Mouse (Mus musculus) hematopoietic stem cell, adult 5-6 weeks (primary cell): ENCODE measurements around the gene Slc2a9. TPM values are rescaled to one million over a fixed set of nuclear protein-coding genes. Genes with fewer than 3 reads are reported as not detected.

Experiments used
- ATAC-seq, 2 experiments: fragments of 125-278 bp in 1 of 2; replicated peaks in 1 of 2; 2 replicates each; pipeline ENCODE4 v1.8.0; 2016 to 2017; ENCODE audit warnings: inconsistent platforms in 2 of 2, mild to moderate bottlenecking in 2 of 2, moderate number of reproducible peaks in 2 of 2, low read depth in 1 of 2, moderate TSS enrichment in 1 of 2; ENCODE audit not compliant: low FRiP score in 2 of 2, poor library complexity in 2 of 2, severe bottlenecking in 2 of 2, insufficient read depth in 1 of 2, low TSS enrichment in 1 of 2
- total RNA-seq: library from RNA; stranded (forward); fragments of 172-1452, 232-1000 nt; gene quantifications from 2 replicates; pipeline ENCODE4 v1.2.3, GENCODE M21; 2017

Slc2a9 gene
- total RNA-seq, 1 experiment from 2014 or later: 6.7 TPM

DNA sequence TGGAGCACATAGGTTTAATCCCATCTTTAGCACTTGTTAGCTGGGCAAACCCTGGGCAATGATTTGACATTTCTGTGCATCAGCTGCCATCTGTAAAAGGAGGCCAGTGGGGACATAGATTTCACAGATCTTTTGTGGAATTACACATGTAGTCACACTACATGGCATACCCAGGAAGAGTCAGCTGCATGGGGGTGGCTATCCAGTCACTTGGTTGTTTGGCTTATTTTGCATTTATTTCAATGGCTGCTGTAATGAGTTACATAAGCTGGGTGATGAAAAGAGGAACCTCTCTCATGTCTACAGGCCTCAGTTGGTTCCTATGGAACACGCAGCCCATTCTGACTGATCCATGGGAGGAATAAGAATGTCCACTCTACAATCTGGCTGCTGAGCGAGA is 143.2 kb downstream of the Slc2a9 start:
- ATAC-seq: no peak

GRCm38 (mm10) chr5:38356927-38357326 is 146.0 kb downstream of the Slc2a9 start:
- ATAC-seq: no peak

GRCm38 (mm10) chr5:38350351-38350929 is 152.5 kb downstream of the Slc2a9 start:
- ATAC-seq: no peak

DNA sequence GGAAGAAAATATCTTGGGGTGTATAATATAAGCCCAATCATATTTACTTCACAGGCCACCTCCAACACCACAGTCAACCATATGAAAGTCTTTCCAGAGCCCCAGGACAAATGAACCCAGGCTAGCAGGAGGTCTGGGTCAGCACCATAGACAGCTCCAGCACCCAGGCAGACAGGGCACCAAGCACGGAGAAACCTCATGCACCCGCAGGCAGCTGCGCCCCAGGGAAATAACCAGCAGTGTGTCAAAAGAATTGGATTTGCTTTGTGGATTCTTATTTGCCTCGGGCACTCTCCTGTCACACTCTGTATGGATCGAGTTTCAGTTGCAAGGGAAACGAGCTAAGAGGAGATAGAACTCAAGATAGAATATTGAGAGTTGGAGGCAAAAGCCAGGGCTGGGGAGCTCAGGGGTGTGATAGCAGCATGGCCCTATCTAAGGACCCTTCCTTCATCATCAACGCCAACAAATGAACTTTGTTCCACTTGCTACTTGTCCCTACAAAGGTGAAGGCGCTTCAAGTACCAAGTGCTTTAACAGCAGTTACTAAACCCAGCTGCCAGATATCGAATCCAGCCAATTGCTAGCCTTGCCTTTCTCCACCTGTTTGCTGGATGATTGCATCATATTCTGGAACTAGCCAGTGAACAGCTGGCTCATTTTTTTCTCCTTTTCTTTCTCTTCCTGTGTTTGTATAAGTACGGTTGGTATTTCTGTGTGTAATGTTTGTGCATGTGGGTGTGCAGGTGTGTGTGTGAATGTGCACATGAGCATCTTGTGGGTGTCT is 156.1 kb downstream of the Slc2a9 start:
- ATAC-seq: peak in 1 of 2 experiments; percentile 32; a peak in 1 of 4 replicates

DNA sequence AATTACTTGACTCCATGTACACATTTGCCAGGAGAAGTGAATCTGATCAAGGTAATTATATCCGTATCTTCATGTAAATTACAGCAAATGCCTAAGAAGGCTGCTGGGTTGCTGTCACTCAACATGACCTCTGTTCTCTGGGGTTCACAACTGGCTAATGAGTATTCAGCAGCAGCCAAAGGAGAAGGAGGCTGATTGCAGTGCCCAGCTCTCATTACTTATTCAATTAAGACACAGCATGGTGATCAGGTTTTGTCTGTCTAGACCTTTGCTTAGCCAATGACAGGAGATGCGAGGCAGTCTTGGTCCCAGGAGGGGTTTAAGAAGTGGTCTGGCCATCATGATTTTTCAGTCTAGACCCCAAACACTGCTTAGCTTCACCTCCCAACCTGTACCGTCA is 159.8 kb downstream of the Slc2a9 start:
- ATAC-seq: no peak

- peak in 1 of 2 experiments; percentile 27; a peak in 1 of 4 replicates for ATAC-seq
Observed at GRCm38 (mm10) chr5:38334582-38334981, 168.4 kb downstream of the Slc2a9 start.

DNA sequence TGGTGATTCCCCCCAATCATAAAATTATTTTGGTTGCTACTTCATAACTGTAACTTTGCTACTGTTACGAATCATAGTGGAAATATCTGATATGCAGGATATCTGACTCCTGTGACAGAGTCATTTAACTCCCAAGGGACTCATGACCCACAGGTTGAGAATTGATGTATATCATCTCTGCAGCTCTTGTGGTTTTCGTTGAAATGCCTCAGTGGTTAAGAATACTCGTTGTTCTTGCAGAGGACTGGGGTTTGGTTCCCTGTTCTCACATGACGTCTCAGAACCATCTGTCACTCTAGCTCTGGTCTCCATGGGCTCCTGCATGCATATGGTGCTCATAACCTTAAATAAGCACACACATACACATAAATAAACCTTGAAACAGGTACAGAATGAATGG is 169.6 kb downstream of the Slc2a9 start:
- ATAC-seq: no peak

- 0 out of 4 replicates have a peak, but pooled peaks of 1 of the 2 experiments have one; percentile 22 for ATAC-seq
Observed at GRCm38 (mm10) chr5:38318966-38319786, 183.8 kb downstream of the Slc2a9 start, which contains the start of gene Drd5. Gene Drd5, plus strand, starts transcription at chr5:38319367.

- ATAC-seq: no peak
Observed at GRCm38 (mm10) chr5:38309795-38310194, 193.1 kb downstream of the Slc2a9 start.

- ATAC-seq: peak; percentile 57 to 66; a peak in 3 of 4 replicates
Observed at GRCm38 (mm10) chr5:38308873-38309272, 194.1 kb downstream of the Slc2a9 start.

GRCm38 (mm10) chr5:38307255-38308101 is 195.5 kb downstream of the Slc2a9 start:
- peak; percentile 86 to 90 for ATAC-seq

GRCm38 (mm10) chr5:38305241-38305640 is 197.7 kb downstream of the Slc2a9 start:
- no peak for ATAC-seq

DNA sequence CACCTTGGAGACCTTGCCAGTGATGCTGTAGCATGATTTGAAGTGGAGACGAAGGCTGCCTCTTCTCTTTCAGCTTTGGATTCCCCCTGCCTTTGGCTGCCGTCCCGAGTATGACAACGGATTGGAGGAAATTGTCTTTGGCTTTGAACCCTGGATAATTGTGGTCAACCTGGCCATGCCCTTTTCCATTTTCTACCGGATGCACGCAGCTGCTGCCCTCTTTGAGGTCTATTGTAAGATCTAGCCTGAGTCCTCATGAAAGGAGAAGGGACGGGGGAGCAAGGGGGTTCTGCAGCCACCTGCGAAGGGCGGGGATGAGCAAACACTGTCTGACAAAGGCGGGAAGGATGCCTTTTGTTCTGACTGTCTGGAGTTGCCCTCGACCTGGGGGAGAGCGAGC is 200.3 kb downstream of the Slc2a9 start:
- no peak for ATAC-seq

DNA sequence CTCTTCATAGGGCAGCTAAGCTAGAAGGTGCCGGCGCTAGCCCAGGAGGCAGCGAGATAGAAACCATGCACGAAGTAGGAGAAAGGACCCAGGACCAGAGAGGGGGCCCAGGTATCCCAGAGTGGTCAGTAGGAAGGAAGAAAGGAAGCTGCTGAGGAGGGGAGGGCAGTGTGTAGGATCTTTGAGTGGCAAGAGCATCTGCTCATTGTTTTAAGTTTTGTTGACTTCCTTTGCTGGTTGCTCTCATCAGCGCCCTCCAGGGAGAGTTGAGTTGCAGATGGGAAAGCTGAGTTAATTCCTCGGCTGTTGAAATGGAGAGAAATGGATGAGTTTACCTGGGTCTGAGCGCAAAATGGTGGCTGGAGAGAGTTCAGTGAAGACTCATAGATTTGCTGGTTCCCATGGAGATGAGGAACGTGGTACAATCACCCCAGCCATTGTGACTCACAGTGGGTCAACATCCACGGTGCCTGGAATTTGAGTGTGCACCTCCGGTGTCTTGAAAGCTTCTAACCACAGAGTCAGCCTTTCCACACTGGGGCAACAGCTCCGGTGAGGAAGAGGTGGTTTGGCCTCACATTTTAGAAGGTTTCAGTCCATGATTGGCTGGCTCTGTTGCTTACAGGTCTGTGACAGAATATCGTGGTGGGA is 201.1 kb downstream of the Slc2a9 start:
- ATAC-seq: no peak
